Mouse (Mus musculus) megakaryocyte, embryonic 14.5 days (primary cell): ENCODE data around the gene Rnf126.

Experiments used
- FLI1 ChIP-seq: IDR thresholded peaks from 2 replicates; pipeline ENCODE4 v1.6.1; 2012; ENCODE audit warnings: low read length, inconsistent platforms, mixed read lengths
- GATA1 ChIP-seq: IDR thresholded peaks from 3 replicates; pipeline ENCODE4 v1.6.1; 2012; ENCODE audit warnings: mixed read lengths, low read length, inconsistent platforms, borderline replicate concordance

DNA sequence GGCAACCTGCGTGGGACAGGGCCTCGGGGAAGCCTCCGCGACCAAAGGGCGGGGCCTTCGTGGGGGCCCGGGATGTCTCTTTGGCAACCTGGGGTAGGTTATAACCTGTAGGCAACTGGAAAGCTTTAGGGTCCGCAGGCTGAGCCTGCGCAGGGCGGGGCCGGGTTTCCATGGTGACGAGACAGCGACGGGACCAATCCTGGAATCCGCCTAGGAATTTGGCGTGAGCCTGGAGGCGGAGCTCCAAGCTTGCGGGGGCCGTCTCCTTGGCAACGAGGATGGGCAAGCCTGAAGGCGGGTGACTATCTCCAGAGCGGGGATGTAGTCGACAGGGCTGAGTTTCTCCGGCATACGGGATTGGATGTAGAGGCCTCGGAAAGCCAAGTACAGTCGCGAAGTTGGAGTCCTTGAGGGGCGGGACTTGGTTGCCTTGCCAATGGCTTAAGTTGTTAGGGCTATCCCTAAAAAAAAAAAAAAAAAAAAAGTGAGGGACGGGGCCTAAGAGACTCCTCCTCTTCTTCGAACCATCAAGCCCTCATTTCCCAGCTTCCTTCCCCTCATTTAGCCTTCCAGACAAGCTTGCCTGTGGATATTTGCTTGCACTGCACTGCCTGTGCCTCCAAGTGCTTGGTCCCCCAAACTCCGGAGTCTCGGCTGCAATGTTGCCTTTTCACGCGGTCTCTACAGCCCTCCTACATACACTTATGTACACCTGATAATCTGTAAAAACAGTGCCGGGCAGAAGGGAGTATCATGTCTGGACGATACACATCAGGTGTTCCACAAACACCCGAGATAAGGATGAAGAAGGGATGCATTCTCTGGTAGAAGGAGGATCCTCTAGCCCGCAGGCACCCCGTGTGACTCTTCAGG lies 856 bp upstream of the Rnf126 start:
- TF ChIP-seq GATA1 (no peak), FLI1 (no peak)
